Mouse (Mus musculus): ENCODE measurements at regions not wholly inside any gene's neighbourhood (a gene's known extent, or its start where the extent isn't known, plus 50 kb on each side); places are given as distances from the start of the nearest gene placed in this dataset.

DNA sequence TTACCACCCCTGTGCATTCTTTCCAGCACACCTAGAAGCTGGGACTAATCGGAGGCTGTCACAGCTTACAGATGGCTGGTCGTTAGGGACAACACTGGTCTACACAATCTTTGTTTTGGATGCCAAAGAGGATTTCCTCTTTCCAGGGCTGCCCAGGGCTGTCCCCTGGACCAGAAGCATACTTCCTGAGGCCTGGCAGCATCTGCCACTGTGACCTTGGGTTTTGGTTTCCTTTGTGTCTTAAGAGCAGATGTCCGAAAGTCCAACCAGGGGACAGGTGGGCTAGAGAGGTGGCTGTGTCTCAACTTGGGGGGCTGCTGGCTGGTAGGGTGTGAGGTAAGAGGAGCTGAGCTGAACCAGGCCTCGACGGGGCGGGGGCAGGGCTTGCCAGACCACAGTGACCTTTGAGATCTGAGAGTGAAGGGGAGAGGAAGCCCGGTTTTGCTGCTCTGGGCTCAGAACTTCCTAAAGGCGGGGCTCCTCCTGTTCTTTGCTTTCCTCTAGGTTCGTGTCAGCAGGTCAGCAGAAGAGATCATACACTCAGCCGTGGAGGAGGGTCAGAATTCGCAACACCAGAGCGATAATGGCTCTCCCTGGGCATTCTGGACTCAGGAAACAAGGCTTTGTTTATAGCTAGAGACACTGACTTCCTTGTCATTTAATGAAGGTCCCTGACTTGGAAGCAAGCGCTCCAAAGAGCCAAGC lies 64.2 kb upstream of the Elk3 start:
- TF ChIP-seq CEBPB (IDR thresholded peaks at IDR 0.05; ENCODE audit: low read depth) = no peak
- no peak for TF ChIP-seq MAX (IDR thresholded peaks at IDR 0.05)
- no peak for TF ChIP-seq MYOD1 (IDR thresholded peaks at IDR 0.05; ENCODE audit: control insufficient read depth, insufficient read length, low read depth)
- TF ChIP-seq USF1 (IDR thresholded peaks at IDR 0.05; ENCODE audit: low read depth) = no peak
- TF ChIP-seq MYOG (IDR thresholded peaks at IDR 0.05; ENCODE audit: control insufficient read depth, extremely low read depth, insufficient read length) = no peak
- no peak for TF ChIP-seq CTCF (IDR thresholded peaks at IDR 0.05; ENCODE audit: control insufficient read depth, insufficient read depth, insufficient read length)
- no peak for TF ChIP-seq FOSL1 (IDR thresholded peaks at IDR 0.05; ENCODE audit: insufficient read depth, low read length, poor library complexity, severe bottlenecking)
- no peaks in the 10 kb centered on the region for H3K79me2 ChIP-seq (ENCODE audit: control insufficient read depth, insufficient read depth)
- no peaks in the 10 kb centered on the region for H3K27me3 ChIP-seq (ENCODE audit: control insufficient read depth, insufficient read depth, insufficient read length)
- H3K79me3 ChIP-seq (ENCODE audit: low read depth) = no peaks in the 10 kb centered on the region
- H3K4me3 ChIP-seq (ENCODE audit: insufficient read depth, poor library complexity, severe bottlenecking) = no peak overlapping the region
- no peaks in the 10 kb centered on the region for H3K36me3 ChIP-seq (ENCODE audit: control insufficient read depth, insufficient read depth)
- H3ac ChIP-seq (ENCODE audit: control insufficient read depth, insufficient read length, low read depth) = no peak overlapping the region

DNA sequence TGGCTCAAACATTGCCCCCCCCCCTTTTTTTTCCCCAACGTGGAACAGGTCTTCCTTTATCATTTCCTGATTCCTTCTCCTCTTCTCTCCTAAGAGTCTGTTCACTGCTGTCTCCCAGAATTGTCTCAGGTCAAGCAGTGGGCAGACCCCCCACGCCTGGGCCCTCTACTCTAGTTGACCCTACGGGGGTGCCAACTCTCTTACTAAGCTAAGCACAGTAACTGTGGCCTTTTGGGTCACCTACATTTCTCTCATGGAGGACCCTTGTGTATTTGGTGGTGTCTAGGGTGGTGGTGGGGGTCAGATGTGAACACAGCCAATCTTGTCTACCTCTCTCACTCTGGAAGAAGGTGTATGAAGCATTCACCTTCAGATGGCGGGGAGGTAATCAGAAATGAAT lies 64.8 kb upstream of the Elk3 start:
- H3K79me2 ChIP-seq (ENCODE audit: control insufficient read depth, insufficient read depth) = no peaks in the 10 kb centered on the region
- TF ChIP-seq MAX (IDR thresholded peaks at IDR 0.05) = no peak
- TF ChIP-seq USF1 (IDR thresholded peaks at IDR 0.05; ENCODE audit: low read depth) = no peak
- TF ChIP-seq MYOD1 (IDR thresholded peaks at IDR 0.05; ENCODE audit: control insufficient read depth, insufficient read length, low read depth) = no peak
- TF ChIP-seq CTCF (IDR thresholded peaks at IDR 0.05; ENCODE audit: control insufficient read depth, insufficient read depth, insufficient read length) = no peak
- TF ChIP-seq CEBPB (IDR thresholded peaks at IDR 0.05; ENCODE audit: low read depth) = no peak
- no peak for TF ChIP-seq FOSL1 (IDR thresholded peaks at IDR 0.05; ENCODE audit: insufficient read depth, low read length, poor library complexity, severe bottlenecking)
- no peak for TF ChIP-seq MYOG (IDR thresholded peaks at IDR 0.05; ENCODE audit: control insufficient read depth, extremely low read depth, insufficient read length)
- H3K27me3 ChIP-seq (ENCODE audit: control insufficient read depth, insufficient read depth, insufficient read length) = no peaks in the 10 kb centered on the region

GRCm38 (mm10) chr10:93376457-93376941 lies 65.6 kb upstream of the Elk3 start:
- TF ChIP-seq USF1 (IDR thresholded peaks at IDR 0.05; ENCODE audit: low read depth) (no peak), CEBPB (IDR thresholded peaks at IDR 0.05; ENCODE audit: low read depth) (no peak), FOSL1 (IDR thresholded peaks at IDR 0.05; ENCODE audit: insufficient read depth, low read length, poor library complexity, severe bottlenecking) (no peak), MAX (IDR thresholded peaks at IDR 0.05) (no peak), MYOG (IDR thresholded peaks at IDR 0.05; ENCODE audit: control insufficient read depth, extremely low read depth, insufficient read length) (no peak), MYOD1 (IDR thresholded peaks at IDR 0.05; ENCODE audit: control insufficient read depth, insufficient read length, low read depth) (no peak), CTCF (IDR thresholded peaks at IDR 0.05; ENCODE audit: control insufficient read depth, insufficient read depth, insufficient read length) (no peak)
- no peaks in the 10 kb centered on the region for H3K79me2 ChIP-seq (ENCODE audit: control insufficient read depth, insufficient read depth)
- no peak overlapping the region for H3K4me3 ChIP-seq (ENCODE audit: insufficient read depth, poor library complexity, severe bottlenecking)
- no peaks in the 10 kb centered on the region for H3K36me3 ChIP-seq (ENCODE audit: control insufficient read depth, insufficient read depth)
- H3K79me3 ChIP-seq (ENCODE audit: low read depth) = no peaks in the 10 kb centered on the region
- H3K27me3 ChIP-seq (ENCODE audit: control insufficient read depth, insufficient read depth, insufficient read length) = no peaks in the 10 kb centered on the region
- H3ac ChIP-seq (ENCODE audit: control insufficient read depth, insufficient read length, low read depth) = no peak overlapping the region

More for the DNA sequence above, 64.8 kb upstream of the Elk3 start:
- no peaks in the 10 kb centered on the region for H3K79me3 ChIP-seq (ENCODE audit: low read depth)
- no peaks in the 10 kb centered on the region for H3K36me3 ChIP-seq (ENCODE audit: control insufficient read depth, insufficient read depth)
- no peak overlapping the region for H3K4me3 ChIP-seq (ENCODE audit: insufficient read depth, poor library complexity, severe bottlenecking)
- H3ac ChIP-seq (ENCODE audit: control insufficient read depth, insufficient read length, low read depth) = no peak overlapping the region

- Histone ChIP-seq H3K27me3 (ENCODE audit: control insufficient read depth, insufficient read depth, insufficient read length) (no peaks in the 10 kb centered on the region), H3K36me3 (ENCODE audit: control insufficient read depth, insufficient read depth) (no peaks in the 10 kb centered on the region), H3K4me3 (ENCODE audit: insufficient read depth, poor library complexity, severe bottlenecking) (no peak overlapping the region), H3ac (ENCODE audit: control insufficient read depth, insufficient read length, low read depth) (no peak overlapping the region), H3K79me2 (ENCODE audit: control insufficient read depth, insufficient read depth) (no peaks in the 10 kb centered on the region), H3K79me3 (ENCODE audit: low read depth) (no peaks in the 10 kb centered on the region)
- TF ChIP-seq FOSL1 (IDR thresholded peaks at IDR 0.05; ENCODE audit: insufficient read depth, low read length, poor library complexity, severe bottlenecking) (no peak), MYOD1 (IDR thresholded peaks at IDR 0.05; ENCODE audit: control insufficient read depth, insufficient read length, low read depth) (no peak), USF1 (IDR thresholded peaks at IDR 0.05; ENCODE audit: low read depth) (no peak), MYOG (IDR thresholded peaks at IDR 0.05; ENCODE audit: control insufficient read depth, extremely low read depth, insufficient read length) (no peak), MAX (IDR thresholded peaks at IDR 0.05) (no peak), CEBPB (IDR thresholded peaks at IDR 0.05; ENCODE audit: low read depth) (no peak), CTCF (IDR thresholded peaks at IDR 0.05; ENCODE audit: control insufficient read depth, insufficient read depth, insufficient read length) (no peak)
These were observed 63.9 kb upstream of the Lta4h start for GRCm38 (mm10) chr10:93389276-93389675.

- H3K4me3 ChIP-seq (ENCODE audit: insufficient read depth, poor library complexity, severe bottlenecking) = no peak overlapping the region
- TF ChIP-seq MAX (IDR thresholded peaks at IDR 0.05) (no peak), MYOD1 (IDR thresholded peaks at IDR 0.05; ENCODE audit: control insufficient read depth, insufficient read length, low read depth) (no peak), CEBPB (IDR thresholded peaks at IDR 0.05; ENCODE audit: low read depth) (no peak), MYOG (IDR thresholded peaks at IDR 0.05; ENCODE audit: control insufficient read depth, extremely low read depth, insufficient read length) (no peak), FOSL1 (IDR thresholded peaks at IDR 0.05; ENCODE audit: insufficient read depth, low read length, poor library complexity, severe bottlenecking) (no peak), USF1 (IDR thresholded peaks at IDR 0.05; ENCODE audit: low read depth) (no peak), CTCF (IDR thresholded peaks at IDR 0.05; ENCODE audit: control insufficient read depth, insufficient read depth, insufficient read length) (no peak)
- no peak overlapping the region for H3ac ChIP-seq (ENCODE audit: control insufficient read depth, insufficient read length, low read depth)
- no peaks in the 10 kb centered on the region for H3K79me2 ChIP-seq (ENCODE audit: control insufficient read depth, insufficient read depth)
- H3K36me3 ChIP-seq (ENCODE audit: control insufficient read depth, insufficient read depth) = no peaks in the 10 kb centered on the region
- H3K79me3 ChIP-seq (ENCODE audit: low read depth) = no peaks in the 10 kb centered on the region
- no peaks in the 10 kb centered on the region for H3K27me3 ChIP-seq (ENCODE audit: control insufficient read depth, insufficient read depth, insufficient read length)
These were observed 61.9 kb upstream of the Lta4h start for GRCm38 (mm10) chr10:93391296-93391695.

Measured in C2C12 (cell line).